Mouse (Mus musculus): ENCODE results near the gene Ralgapb.
"Not testable (repeated sequence)": the region's sequence is repeated elsewhere in the genome, so short reads cannot be mapped to it uniquely, and the experiment has no call there.

Ralgapb gene

DNA sequence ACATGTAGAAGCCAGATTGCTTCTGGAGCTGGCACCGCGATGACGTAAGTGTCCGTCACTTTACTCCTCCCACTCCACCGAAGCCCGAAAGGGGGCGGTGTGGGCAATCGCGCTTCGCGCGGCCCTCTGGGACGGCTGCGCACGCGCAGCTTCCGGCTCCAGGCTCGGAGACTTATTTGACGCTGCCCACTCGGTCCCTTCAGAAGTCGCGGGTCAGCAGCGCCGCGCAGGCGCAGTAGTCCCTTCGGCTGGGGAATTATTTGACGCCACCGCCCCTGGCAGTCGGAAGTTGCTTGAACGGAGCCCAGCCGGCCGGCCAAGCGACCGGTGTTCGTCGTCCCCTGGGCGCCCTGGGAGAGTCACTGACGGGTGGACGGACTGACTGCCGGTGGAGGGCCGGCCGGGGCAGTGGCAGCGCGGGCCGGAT, at the start of gene Ralgapb:
Ralgapb (plus strand) TSS at position 254 of the 427 bp plus-strand sequence.
- peak; percentile 98 to 100 for DNase-seq (ENCODE audit: low spot score in 2 of 2)

DNA sequence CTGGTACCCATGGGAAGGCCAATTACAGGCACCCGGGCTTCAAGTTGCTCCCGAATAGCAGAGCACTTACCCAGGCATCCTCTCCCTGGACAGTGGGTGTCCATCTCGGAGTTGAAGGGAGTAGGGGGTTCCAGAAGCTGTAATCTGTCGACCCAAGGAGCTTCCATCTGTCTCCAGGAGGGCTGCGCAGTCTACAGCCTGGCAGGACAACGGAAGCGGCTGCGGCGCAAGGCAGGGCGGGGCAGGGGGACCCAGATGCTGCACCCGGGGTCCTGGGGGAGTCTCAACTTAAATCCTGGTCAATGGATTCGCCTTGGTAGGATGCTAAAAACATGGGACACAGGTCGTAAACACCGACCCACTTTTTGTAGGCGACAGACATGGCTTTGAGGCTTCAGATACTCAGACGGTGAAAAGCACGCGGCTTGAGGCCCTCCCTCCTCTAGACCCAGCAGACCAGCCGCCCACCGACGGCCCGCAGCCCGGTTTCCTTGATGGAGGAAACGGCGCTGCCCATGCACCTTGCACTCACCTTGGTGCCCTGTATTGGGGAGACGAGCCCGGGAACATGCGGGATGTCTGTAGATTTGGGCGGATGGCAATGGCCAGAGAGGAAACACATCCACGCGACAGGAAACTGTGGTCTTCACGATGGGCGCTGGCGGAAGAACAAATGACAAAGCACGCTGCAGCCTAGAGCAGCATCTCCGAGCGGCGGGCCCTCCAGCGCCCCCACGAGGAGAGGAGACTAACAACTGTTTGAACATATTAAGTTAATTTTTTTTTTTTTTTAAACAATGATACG, 48.6 kb upstream of the Ralgapb start:
- peak; percentile 81 to 92 for DNase-seq (ENCODE audit: low spot score in 2 of 2)

DNA sequence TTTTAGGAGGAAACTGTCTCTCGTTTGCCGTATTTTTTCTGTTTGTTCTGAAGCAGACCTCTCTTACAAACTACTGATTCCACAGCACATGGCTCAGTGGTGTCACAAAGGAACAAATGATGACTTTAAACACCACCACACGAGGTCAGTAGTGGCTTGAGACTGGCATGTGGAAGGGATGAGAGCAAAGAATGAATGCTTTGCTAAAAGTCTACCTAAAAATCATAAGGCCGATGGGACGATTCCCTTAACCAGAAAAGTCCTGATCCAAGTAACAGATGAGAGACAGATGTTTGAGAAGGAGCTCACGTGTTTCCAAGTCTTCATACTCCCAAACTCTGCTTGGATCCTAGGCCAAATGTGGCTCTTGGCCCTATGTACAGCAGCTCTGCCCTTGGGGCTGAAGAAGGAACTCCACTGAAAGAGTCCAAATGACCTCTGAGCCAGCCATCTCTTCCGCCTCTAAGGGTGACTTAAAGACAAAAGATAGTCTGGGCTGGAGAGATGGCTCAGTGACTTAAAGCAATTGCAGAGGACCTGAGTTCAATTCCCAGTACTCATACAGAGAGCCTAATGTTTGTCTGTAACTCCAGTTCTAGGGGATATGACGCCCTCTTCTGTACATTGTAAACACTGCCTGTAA, 47.8 kb upstream of the Ralgapb start:
- DNase-seq (ENCODE audit: low spot score in 2 of 2) = peak in 1 of 2 experiments; percentile 59

DNA sequence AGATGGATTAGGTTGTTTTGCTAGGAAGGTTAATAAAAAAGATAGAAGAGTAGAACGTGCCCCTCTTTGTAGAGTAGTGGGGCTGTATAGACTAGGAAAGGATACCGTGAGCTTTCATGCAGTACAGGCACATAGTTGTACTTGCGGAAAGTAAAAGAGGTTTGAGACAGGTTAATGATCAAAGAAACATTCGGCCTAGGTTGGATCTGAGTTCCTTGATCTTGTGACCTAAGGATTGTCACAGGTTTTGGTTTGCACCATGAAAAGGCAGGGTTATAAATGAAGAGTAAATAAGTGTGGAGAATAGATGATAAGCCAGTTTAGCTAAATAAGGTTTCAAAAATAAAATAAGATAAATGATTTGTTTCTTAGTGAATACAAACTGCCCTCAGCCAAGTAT, 45.5 kb upstream of the Ralgapb start:
- DNase-seq (ENCODE audit: low spot score in 2 of 2) = no peak

DNA sequence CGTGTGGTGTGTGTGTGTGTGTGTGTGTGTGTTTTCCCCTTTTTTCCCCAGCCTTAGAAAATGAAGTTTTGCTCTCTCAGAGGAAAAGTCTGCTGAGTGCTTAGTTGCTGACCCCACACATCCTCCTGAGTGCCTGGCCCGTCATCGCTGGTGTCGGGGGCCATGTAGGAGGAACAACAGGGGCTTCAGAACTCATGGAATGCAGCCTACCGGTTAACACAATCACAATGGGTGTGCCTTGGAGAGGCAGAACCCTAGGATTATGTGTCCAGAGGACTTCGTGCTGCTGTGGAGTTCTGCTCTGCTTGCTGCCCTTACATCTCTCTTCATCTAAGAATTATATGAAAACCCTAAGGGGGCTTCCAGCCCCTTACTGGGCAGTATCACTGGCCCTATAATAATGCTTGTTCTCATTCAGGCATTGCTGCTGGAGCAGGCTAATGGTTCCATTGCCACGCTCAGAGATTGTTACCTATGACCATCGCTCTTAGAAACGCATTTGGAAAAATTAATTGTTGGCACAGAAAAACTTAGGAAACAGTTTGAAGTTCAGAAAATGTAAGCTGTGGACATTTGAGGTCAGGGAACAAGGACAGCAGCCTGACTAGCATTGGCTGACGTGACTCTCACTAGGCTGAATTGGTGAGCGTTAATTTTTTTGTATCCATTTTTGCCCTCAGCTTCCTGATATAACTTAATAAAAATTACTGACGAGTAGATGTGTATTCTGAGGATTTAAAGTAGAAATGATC, 44.4 kb upstream of the Ralgapb start:
- peak in 1 of 2 experiments; percentile 49 for DNase-seq (ENCODE audit: low spot score in 2 of 2)

DNA sequence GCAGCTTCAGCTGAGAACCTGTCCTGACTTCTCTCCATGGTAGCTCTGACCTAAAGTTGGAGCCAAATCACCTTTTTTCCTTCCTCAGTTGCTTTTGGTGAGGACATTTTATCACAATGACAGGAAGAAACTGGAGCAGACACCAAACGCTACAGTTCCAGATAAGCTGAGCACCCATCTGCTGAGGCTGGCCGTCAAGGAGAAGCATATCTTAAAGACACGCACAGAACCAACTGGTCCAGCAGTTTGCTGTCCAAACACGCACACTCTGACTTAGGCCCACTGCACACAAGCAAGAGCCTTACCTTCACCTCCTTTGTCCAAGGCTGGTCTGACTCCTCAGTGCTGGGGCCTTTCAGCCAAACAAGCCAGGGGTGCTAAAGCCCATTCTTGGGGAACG, 42.0 kb upstream of the Ralgapb start:
- peak in 1 of 2 experiments; percentile 53 for DNase-seq (ENCODE audit: low spot score in 2 of 2)

DNA sequence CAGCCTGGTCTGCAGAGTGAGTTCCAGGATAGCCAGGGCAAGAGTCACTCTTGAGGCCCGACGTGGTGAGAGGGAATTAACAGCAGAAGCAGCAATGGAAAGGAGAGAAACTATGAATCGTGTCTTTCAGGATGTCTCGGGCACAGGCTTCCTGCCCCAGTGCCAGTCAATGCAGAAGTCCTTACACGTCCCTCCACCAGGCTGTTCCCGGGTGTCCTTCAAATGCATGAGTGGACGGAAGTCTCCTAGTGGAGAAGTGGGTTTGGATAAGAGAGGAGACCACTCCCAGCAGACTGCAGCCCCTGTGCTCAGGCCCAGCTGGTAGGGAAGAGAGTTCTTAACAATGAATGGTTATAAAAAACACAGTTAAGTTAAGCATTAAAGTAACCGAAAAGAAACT, 41.3 kb upstream of the Ralgapb start:
- peak in 1 of 2 experiments; percentile 53 for DNase-seq (ENCODE audit: low spot score in 2 of 2)

DNA sequence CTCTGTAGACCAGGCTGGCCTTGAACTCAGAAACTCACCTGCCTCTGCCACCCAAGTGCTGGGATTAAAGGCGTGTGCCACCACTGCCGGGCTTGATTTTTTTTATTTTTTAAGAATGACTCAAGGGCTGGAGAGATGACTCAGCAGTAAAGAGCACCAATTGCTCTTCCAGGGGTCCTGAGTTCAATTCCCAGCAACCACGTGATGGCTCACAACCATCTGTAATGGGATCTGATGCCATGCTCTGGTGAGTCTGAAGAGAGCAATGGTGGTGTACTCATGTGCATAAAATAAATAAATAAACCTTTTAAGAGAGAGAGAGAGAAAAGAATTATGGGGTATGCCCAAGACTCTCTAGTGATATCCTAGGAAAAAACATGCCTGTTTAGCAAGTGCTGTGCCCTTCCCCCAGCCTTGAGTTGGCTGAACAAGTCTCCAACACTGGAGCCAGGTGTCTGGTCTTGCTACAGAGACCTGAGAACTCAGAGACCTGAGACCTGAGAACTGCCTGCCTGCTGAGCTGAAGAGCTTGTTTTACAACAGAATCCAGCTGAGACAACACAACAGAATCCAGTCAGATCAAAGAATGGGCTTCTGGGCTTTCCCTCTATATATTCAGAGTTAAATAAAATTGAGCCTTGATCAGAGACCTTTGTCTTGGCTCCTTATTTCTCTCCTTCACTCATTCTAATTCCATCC, 40.0 kb upstream of the Ralgapb start:
- DNase-seq (ENCODE audit: low spot score in 2 of 2) = no peak

DNA sequence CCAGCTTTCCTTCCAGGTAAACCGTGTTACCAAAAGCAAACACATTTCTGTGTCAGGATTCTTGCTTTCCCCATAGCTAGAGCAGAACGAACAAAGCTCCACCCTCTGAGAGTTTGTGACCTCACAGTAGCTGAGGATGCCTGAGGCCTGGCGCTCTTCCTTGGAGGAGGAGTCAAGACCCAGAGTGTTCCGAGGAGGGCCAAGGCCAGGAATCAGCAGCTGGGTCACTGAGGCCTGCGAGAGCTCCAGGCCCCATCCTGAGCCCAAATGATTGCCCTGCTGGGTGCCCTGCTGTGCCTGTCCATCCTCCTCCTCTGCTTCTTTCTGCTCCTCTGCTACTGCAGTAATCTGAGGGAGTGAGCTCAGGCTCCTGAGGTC, 39.5 kb upstream of the Ralgapb start:
- peak in 1 of 2 experiments; percentile 57 for DNase-seq (ENCODE audit: low spot score in 2 of 2)

DNA sequence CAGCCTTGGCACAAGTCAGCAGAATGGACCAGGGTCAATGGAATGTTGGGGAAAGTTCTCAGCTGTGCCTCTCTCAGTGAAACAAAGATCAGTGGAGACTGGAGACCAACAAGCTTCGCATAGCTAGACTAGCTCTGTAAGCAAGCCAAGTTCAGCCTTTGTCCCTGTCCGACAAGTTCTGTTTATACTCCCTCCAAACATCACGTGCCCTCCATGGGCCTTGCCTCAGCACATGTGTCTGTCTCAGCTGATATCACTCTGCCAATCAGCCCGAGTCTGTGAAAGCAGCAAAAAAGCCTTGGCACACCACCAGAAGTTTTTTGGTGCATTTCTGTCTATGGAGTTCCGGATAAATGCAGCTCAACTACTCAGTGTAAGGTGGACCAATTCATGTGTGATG, 36.6 kb upstream of the Ralgapb start:
- DNase-seq (ENCODE audit: low spot score in 2 of 2) = peak; percentile 47 to 60

DNA sequence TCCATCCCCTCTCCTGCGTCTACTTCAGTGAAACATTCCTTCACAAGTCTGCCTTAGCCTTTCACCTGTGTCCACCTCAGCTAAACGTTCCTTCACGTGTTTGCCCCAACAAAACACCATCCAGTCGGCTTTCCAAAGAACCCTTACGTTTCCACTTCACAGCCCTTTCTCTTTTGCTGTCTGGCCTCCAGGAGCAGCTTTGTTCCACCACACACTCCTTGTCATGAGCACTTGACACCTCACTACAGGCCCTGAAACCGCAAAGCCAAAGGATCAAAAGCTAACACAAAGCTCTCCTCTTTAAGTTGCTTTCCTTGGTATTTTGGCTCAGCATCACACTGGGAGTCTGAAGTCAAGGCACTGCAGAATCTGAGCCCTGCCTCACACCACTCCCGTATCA, 36.1 kb upstream of the Ralgapb start:
- DNase-seq (ENCODE audit: low spot score in 2 of 2) = no peak

DNA sequence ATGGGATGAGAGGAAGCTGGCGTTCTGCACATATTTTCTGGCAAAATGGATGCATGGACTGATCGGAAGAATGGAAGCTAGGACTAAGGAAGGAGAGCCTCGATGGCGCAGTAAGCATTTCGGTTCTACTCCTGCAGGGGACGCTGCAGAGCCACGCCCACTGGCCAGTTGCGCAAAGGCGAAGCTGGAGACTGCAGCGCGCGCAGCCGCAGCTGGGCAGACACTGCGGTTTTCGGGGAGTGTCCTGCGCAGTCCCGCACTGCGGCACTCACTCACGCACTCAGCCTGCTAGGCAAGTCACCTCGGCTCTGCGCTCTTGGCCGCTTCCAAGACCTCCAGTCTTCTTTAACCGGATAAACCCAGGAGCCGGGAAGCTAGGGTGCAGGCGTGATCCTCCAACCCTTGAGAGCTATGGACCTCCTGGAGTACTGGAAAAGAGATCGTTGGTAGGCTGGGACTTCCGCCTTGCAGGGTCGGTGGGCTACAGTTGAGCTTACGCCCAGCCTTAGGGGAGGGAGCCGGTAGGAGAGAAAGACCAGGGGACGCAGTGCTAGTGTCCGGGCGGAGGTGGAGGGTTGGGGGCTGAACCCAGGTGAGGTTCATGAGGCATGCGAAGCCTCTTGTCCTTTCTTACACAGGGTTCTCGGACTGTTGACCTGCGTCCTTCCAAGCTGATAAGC, 34.1 kb upstream of the Ralgapb start, which contains the start of gene Snhg11:
Snhg11 (plus strand) TSS at position 196 of the 680 bp plus-strand sequence.
- DNase-seq (ENCODE audit: low spot score in 2 of 2) = peak; percentile 35 to 67

DNA sequence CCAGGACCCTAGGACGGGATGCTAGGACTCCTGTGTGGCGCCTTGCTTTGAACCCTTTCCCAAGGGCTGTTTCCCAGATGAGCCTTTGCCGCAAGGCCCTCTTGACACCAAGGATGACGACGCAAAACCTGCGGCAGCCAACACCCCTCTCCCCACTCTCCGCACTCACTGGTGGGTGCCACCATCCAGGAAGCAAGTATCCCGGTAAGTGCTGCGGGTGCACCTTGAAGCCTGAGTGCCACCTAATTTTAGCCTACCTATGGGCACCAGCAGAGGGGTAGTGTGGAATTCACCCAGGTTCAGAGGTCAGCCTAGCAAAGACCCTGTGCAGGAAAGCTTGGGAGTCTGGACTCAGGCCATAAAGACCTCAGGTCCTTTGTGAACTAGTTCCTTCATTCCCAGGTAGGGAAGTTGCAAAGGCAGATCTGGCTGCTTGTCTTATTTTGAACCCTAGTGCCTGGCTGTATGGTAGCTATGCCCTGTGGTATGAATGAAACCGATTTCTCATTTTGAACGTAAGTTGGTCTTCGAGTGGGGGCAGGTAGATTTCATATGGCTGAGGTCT, 33.4 kb upstream of the Ralgapb start:
- no peak for DNase-seq (ENCODE audit: low spot score in 2 of 2)

DNA sequence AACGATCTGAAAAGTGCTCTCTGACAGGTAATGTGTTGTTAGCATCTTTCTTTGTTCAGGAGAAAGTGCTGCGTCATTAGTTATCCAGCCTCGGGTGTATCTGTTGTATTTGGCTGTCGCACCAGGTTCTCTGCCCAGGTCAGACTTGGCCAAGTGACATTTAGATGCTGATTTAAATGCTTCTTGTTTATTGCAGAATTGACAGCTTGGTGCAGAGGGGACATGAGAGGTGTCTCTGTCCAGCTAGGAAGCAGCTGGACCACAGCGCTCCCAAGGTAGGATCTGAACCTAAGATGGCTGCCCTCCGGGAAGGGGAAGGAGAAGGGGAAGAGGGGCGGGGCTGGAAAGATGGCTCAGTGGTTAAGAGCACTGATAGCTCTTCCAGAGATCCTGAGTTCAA, 32.9 kb upstream of the Ralgapb start:
- DNase-seq (ENCODE audit: low spot score in 2 of 2) = no peak

DNA sequence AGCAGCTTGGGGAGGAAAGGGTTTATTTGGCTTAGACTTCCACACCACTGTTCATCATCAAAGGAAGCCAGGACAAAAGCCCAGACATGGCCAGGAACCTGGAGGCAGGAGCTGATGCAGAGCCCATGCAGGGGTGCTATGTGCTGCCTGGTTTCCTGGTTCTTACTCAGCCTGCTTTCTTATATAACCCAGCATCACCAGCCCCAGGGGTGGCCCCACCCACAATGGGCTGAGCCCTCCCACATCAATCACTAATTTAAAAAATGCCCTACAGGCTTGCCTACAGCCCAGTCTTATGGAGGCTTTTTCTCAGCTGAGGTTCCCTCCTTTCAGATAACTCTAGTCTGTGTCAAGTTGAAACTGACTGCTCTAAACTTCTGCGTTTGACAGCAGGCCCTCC, 31.8 kb upstream of the Ralgapb start:
- DNase-seq (ENCODE audit: low spot score in 2 of 2) = peak in 1 of 2 experiments; percentile 54

DNA sequence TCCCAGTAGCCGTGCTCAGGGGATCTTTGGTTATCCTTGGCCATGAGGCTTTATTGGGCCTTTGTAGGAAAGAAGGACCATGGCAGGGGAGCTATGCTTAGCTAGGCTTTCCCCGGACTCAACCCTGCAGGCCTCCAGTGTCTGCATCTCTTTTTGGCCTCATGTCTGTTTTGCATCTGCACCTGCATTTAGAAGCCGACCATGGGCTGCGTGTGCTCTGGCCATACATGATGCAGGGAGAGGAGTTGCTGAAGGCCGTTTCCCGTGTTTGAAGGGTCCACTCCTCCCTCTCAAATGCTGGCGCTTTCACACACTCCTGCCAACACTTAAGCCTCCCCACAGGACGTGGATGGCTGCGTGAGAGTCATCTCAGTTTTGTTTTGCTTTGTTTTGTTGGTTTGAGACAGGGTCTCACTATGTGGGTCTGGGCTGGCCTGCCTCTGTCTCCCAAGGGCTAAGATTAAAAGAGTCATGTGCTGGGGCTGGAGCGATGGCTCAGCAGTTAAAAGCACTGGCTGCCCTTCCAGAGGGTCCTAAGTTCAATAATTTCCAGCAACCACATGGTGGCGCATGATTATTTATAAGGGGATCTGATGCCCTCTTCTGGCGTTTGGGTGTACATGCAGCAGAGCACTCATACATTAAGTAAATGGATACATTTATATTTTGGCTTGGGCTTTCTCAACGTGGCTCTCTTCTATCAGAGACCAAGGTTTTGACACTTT, 30.1 kb upstream of the Ralgapb start:
- DNase-seq (ENCODE audit: low spot score in 2 of 2) = peak; percentile 51 to 73

DNA sequence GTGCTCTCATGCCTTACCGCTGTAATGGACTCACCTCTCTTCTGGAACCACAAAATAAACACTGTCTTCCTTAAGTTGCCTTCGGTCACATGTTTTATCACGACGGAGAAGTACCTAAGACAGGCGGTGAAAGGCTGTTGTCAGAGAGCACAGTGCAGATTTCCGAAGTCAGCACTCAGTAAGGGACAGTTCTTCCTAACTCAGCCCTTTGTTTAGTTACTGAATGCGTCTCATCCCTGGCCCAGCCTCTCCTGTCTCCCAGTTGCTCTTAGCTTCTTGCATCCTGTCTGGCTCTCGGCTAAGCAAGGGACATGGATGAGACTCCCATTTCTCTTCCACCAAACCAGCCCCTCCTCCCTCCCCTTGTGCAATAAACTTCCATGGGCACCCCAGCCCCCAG, 23.6 kb upstream of the Ralgapb start:
- DNase-seq (ENCODE audit: low spot score in 2 of 2) = no peak

DNA sequence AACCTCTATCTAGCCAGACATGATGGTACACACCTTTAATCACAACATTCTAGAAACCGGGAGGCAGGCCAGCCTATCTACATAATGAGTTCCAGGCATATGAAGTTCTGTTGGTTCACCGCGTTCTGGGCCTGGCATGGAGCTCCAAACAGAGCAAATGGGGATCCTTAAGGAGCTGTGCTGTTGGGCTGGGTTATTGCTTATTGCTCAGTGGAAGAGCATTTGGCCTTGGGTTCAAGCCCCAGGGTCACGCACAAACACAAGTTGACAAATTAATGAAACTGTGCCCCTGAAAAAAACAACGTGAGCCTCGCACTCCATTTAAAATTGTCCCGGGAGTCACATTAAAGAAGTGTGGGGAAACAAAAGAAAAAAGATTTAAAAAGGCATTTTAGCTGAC, 20.2 kb upstream of the Ralgapb start:
- DNase-seq (ENCODE audit: low spot score in 2 of 2) = no peak

DNA sequence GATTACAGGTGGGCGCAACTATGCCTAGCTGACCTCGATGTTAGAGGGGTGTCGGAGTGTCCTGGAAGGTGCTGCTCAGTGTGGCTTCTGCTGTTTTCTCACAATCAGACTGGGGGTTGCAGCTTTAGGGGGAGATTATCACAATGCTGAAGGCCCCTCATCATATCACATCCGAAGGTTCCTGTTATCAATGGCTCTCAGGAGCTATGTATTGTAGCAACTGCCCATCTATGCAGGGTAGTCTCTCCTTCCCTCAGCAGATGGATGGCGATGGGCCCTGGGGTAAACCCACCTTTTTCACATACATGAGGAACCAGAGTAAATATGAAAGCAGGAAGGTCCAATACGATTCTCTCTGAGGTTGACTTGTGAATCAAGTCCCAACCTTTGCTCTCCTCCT, 13.3 kb upstream of the Ralgapb start:
- DNase-seq (ENCODE audit: low spot score in 2 of 2) = no peak

DNA sequence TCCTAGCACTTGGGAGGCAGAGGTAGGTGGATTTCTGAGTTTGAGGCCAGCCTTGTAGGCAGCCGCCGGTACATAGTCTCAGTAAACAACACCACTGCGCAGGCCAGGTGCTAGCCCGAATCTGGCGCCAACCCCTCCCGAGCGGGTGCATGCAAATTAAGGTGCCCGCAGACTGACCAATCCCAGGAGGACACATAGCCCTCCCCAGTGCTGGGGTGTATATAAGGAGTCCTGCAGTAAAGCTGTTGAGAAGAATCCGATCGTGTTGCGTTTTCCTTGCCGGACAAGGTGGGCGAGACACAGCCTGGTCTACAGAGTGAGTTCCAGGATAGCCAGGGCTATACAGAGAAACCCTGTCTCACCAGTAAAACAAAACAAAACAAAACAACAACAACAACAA, 12.5 kb upstream of the Ralgapb start:
- not testable (repeated sequence) for DNase-seq (ENCODE audit: low spot score in 2 of 2)

Data from spleen, postnatal 4 days (tissue).